Mouse (Mus musculus): Measurements from ENCODE around the gene Spi1.

Gene Spi1

GRCm38 (mm10) chr2:91064211-91064610, 18.0 kb upstream of the Spi1 start:
- in situ Hi-C loops (cut with MboI; ENCODE audit: unreplicated experiment in 2 of 2): loop anchor here in 1 of 2 experiments (5.0 kb wide), 1 partner anchor 197 kb away; no protein-coding TSS in a partner anchor

- in situ Hi-C loops (cut with MboI; ENCODE audit: unreplicated experiment in 2 of 2): loop anchor here (5.0 kb wide), 2 partner anchors 37 to 127 kb away; no protein-coding TSS in a partner anchor
Measured at GRCm38 (mm10) chr2:91065544-91065943, 16.6 kb upstream of the Spi1 start.

GRCm38 (mm10) chr2:91066455-91066854, 15.7 kb upstream of the Spi1 start:
- in situ Hi-C loops (cut with MboI; ENCODE audit: unreplicated experiment in 2 of 2): loop anchor here (5.0 kb wide), 2 partner anchors 36 to 126 kb away; no protein-coding TSS in a partner anchor

GRCm38 (mm10) chr2:91068162-91068871, 13.9 kb upstream of the Spi1 start:
- in situ Hi-C loops (cut with MboI; ENCODE audit: unreplicated experiment in 2 of 2): loop anchor here (5.0 kb wide), 2 partner anchors 34 to 124 kb away; no protein-coding TSS in a partner anchor

GRCm38 (mm10) chr2:91068872-91069165, 13.4 kb upstream of the Spi1 start:
- in situ Hi-C loops (cut with MboI; ENCODE audit: unreplicated experiment in 2 of 2): loop anchor here (5.0 kb wide), 2 partner anchors 33 to 123 kb away; no protein-coding TSS in a partner anchor

- in situ Hi-C loops (cut with MboI; ENCODE audit: unreplicated experiment in 2 of 2): loop anchor here (5.0 kb wide), 2 partner anchors 33 to 123 kb away; no protein-coding TSS in a partner anchor
Measured at GRCm38 (mm10) chr2:91069306-91070000, 12.7 kb upstream of the Spi1 start.

- in situ Hi-C loops (cut with MboI; ENCODE audit: unreplicated experiment in 2 of 2): no loop called here
Measured at GRCm38 (mm10) chr2:91070076-91070800, 12.0 kb upstream of the Spi1 start, which contains the start of gene Slc39a13. Gene Slc39a13 (minus strand): TSS chr2:91070417.

- in situ Hi-C loops (cut with MboI; ENCODE audit: unreplicated experiment in 2 of 2): no loop called here
Measured at GRCm38 (mm10) chr2:91071059-91071458, 11.1 kb upstream of the Spi1 start.

GRCm38 (mm10) chr2:91072092-91072491, 10.1 kb upstream of the Spi1 start:
- in situ Hi-C loops (cut with MboI; ENCODE audit: unreplicated experiment in 2 of 2): no loop called here

GRCm38 (mm10) chr2:91077957-91078313, 4.3 kb upstream of the Spi1 start:
- in situ Hi-C loops (cut with MboI; ENCODE audit: unreplicated experiment in 2 of 2): no loop called here

- in situ Hi-C loops (cut with MboI; ENCODE audit: unreplicated experiment in 2 of 2): no loop called here
Measured at GRCm38 (mm10) chr2:91078314-91079025, 3.7 kb upstream of the Spi1 start.

- in situ Hi-C loops (cut with MboI; ENCODE audit: unreplicated experiment in 2 of 2): no loop called here
Measured at GRCm38 (mm10) chr2:91079026-91079384, 3.2 kb upstream of the Spi1 start.

- in situ Hi-C loops (cut with MboI; ENCODE audit: unreplicated experiment in 2 of 2): no loop called here
Measured at GRCm38 (mm10) chr2:91080784-91081513, 1.2 kb upstream of the Spi1 start.

- in situ Hi-C loops (cut with MboI; ENCODE audit: unreplicated experiment in 2 of 2): no loop called here
Measured at GRCm38 (mm10) chr2:91082844-91083243, 654 bp downstream of the Spi1 start.

- in situ Hi-C loops (cut with MboI; ENCODE audit: unreplicated experiment in 2 of 2): no loop called here
Measured at GRCm38 (mm10) chr2:91083366-91083940, 1.3 kb downstream of the Spi1 start.

GRCm38 (mm10) chr2:91084179-91084820, 2.1 kb downstream of the Spi1 start:
- in situ Hi-C loops (cut with MboI; ENCODE audit: unreplicated experiment in 2 of 2): no loop called here

- in situ Hi-C loops (cut with MboI; ENCODE audit: unreplicated experiment in 2 of 2): no loop called here
Measured at GRCm38 (mm10) chr2:91085494-91086391, 3.6 kb downstream of the Spi1 start.

Data from v-Abl transformed pro-B cells (cell line).